Mouse (Mus musculus) MEL (cell line): ENCODE data around the gene 4930442H23Rik.

Experiments
- CHD2 ChIP-seq: IDR thresholded peaks from 2 replicates; pipeline ENCODE4 v1.6.1; 2011; ENCODE audit warnings: low read length, improper control_type of control experiment
- CTCF ChIP-seq, 3 experiments: IDR thresholded peaks in 2 of 3; conservative IDR thresholded peaks in 1 of 3; 2 replicates each; pipeline ENCODE4 v1.5.1; 2011 to 2012; ENCODE audit warnings: low read length in 3 of 3, low read depth in 2 of 3, mild to moderate bottlenecking in 2 of 3, improper control_type of control experiment in 1 of 3, inconsistent platforms in 1 of 3, mixed read lengths in 1 of 3, moderate library complexity in 1 of 3; ENCODE audit not compliant: control insufficient read depth in 1 of 3, insufficient read depth in 1 of 3, poor library complexity in 1 of 3, severe bottlenecking in 1 of 3
- E2F4 ChIP-seq: IDR thresholded peaks from 2 replicates; pipeline ENCODE4 v1.6.1; 2011; ENCODE audit warnings: low read depth, low read length, improper control_type of control experiment, borderline replicate concordance
- KAT2A ChIP-seq: conservative IDR thresholded peaks from 2 replicates; pipeline ENCODE4 v1.6.1; 2012; ENCODE audit warnings: low read depth, low read length, improper control_type of control experiment, inconsistent platforms
- MAFK ChIP-seq: IDR thresholded peaks from 2 replicates; pipeline ENCODE4 v1.6.1; 2011; ENCODE audit warnings: low read depth, mild to moderate bottlenecking, low read length, improper control_type of control experiment, borderline replicate concordance
- RAD21 ChIP-seq: IDR thresholded peaks from 2 replicates; pipeline ENCODE4 v1.6.1; 2011; ENCODE audit warnings: mild to moderate bottlenecking, low read depth, low read length, improper control_type of control experiment
- ZNF384 ChIP-seq: IDR thresholded peaks from 2 replicates; pipeline ENCODE4 v1.6.1; 2012; ENCODE audit warnings: low read depth, mild to moderate bottlenecking, inconsistent platforms, low read length, improper control_type of control experiment

GRCm38 (mm10) chr10:81154736-81155135, 28.9 kb downstream of the 4930442H23Rik start:
- no peak for TF ChIP-seq CHD2
- TF ChIP-seq CTCF (IDR thresholded peaks at IDR 0.05 in 2 of 3, conservative IDR thresholded peaks at IDR 0.05 in 1 of 3; ENCODE audit: control insufficient read depth in 1 of 3, insufficient read depth in 1 of 3, low read depth in 2 of 3, low read length in 3 of 3, poor library complexity in 1 of 3, severe bottlenecking in 1 of 3): no peak
- no peak for TF ChIP-seq ZNF384
- no peak for TF ChIP-seq E2F4
- no peak for TF ChIP-seq MAFK
- TF ChIP-seq RAD21: no peak
- TF ChIP-seq KAT2A: no peak
